Mouse (Mus musculus): Measurements from ENCODE around the gene Zfp36l3.
A peak's percentile ranks its signal among the peaks of the same experiment; 100 is the strongest.
"Not testable (repeated sequence)": the region's sequence is repeated elsewhere in the genome, so short reads cannot be mapped to it uniquely, and the experiment has no call there.

The Zfp36l3 gene

DNA sequence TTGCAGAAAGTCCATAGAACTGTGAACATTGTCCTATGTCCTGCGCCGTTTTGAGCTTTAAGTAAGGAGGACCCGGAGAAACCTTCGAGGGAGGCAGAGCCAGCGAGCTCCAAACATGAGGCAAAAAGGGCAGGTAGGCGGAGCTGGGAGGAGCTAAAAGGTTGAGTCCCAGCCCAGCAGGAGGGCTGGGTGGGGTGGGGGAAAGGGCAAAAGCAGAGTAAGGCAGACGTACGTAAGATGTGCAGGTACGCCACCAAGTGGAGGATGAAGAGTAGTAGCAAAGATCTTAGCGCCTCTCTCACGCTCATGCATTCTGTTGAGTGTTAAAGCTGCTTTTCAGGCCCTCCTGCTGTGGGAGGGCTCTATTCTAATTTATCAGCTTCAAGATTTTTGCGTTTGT is at the start of gene Zfp36l3:
Gene Zfp36l3 (minus strand): TSS at position 119 of the 400 bp plus-strand sequence.
- no peak for DNase-seq (ENCODE audit: low read depth)

DNA sequence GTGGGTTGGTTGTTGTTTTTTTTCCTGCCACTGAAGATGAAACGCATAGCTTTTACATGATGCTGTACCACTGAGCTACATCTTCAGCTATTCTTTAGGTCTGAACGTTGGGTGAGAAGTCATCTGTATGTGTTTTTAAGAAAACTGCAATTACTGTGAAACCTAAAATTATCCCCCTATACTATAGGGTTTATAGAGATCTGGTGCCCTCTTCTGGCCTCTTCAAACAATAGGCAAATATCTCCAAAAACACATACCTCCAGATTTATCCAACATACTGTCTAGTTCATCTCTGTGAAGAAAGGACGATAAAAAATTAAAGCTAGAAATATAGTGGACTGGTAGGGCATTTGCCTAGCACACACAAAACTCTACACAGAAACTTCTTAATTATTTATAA is 22.9 kb upstream of the Zfp36l3 start:
- DNase-seq (ENCODE audit: low read depth) = peak; percentile 1

- not testable (repeated sequence) for DNase-seq (ENCODE audit: low read depth)
Measured at GRCm38 (mm10) chrX:53797519-53797918, 21.3 kb upstream of the Zfp36l3 start, which contains the start of gene Xlr. Xlr (minus strand) TSS chrX:53797706.

GRCm38 (mm10) chrX:53757736-53758135 is 18.5 kb downstream of the Zfp36l3 start, which contains the start of gene 1700013H16Rik:
1700013H16Rik (minus strand) TSS chrX:53757831.
- DNase-seq (ENCODE audit: low read depth) = no peak

DNA sequence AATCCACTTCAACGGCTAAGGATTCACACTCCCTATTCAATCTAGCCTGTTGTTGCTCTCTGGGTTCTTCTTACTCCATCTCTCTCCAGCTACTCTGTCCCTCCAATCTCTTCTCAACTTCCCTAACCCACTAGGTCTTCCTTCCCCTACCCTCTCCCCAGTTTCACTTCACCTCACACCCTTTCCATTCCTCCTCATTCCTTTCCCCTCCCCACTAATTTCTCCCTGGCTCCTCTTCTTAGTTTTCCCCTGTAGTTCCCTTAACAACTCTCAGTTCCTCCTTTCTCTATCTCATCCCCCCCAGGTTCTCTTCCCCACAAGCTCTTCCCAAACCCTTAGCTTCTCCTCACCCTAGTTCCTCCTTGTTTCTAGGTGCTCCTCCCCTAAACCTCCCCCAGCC is 23.3 kb downstream of the Zfp36l3 start:
- no peak for DNase-seq (ENCODE audit: low read depth)

DNA sequence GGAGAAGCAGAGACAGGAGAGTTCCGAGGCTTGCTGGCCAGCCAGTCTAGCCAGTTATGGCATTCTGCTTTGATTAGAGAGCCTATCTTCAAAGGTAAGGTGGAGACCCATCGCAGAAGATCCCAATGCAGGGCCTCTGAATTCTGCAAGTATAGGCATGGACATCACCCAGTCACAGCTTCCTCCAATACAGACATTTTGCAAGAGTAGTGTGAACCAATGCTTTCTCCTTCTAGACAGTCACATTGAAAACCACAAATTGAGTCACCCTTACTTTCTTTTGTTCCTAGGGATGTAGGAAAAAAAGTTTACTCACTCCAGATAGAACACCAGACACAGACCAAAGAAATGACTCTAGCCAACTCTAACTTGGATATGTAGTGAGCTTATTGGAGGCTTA is 47.2 kb downstream of the Zfp36l3 start:
- DNase-seq (ENCODE audit: low read depth) = no peak

DNA sequence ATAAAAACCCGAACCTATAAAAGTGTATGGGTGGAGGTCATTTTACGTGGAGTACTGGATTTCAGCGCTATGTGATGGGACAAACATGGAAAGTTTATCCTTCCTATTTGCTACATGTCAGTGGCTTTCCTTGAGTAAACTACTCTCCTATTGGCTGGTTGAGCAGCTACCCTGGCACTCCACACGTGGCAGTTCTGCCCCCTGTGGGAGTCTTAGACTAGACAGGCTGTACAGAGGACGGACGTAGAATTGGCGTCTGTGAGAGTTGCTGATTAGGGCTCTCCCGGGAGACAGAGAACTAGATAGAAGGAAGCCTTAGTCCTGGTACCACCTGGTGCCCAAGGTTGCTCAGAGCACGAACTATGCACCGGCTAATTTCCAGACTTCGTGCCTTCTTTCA is 51.6 kb downstream of the Zfp36l3 start, which contains the start of gene 4930502E18Rik:
Gene 4930502E18Rik (plus strand): TSS at position 231 of the 400 bp plus-strand sequence.
- DNase-seq (ENCODE audit: low read depth) = no peak
